Mouse (Mus musculus) brain, embryonic 14.5 days (tissue): Measurements from ENCODE around the gene Baz2b.

Source experiments
- CTCF ChIP-seq: fragments of 200-500 bp; IDR thresholded peaks from 2 replicates; pipeline ENCODE4 v1.5.1; 2012; ENCODE audit warnings: inconsistent platforms, mild to moderate bottlenecking, moderate library complexity, borderline replicate concordance; ENCODE audit not compliant: insufficient read depth, insufficient read length; ENCODE audit errors: extremely low read depth
- POLR2A ChIP-seq: fragments of 200-500 bp; IDR thresholded peaks from 2 replicates; pipeline ENCODE4 v1.6.1; 2012; ENCODE audit warnings: mild to moderate bottlenecking, inconsistent platforms, borderline replicate concordance; ENCODE audit not compliant: poor library complexity, insufficient read depth, insufficient read length, severe bottlenecking; ENCODE audit errors: extremely low read depth

- TF ChIP-seq CTCF (no peak), POLR2A (no peak)
These were observed 44.0 kb downstream of the Baz2b start for GRCm38 (mm10) chr2:60165679-60166078.
